Mouse (Mus musculus) spleen, adult 2 months (tissue): Measurements from ENCODE around the gene Vmn1r4.
A peak's percentile ranks its signal among the peaks of the same experiment; 100 is the strongest.

Experiments used
- CTCF ChIP-seq: fragments of 200-500 bp; IDR thresholded peaks from 2 replicates; pipeline ENCODE4 v1.5.1; 2011; ENCODE audit warnings: mild to moderate bottlenecking, inconsistent platforms; ENCODE audit not compliant: insufficient read depth, insufficient read length, insufficient replicate concordance; ENCODE audit errors: extremely low read depth
- POLR2A ChIP-seq: fragments of 200-500 bp; IDR thresholded peaks from 2 replicates; pipeline ENCODE4 v1.6.1; 2011; ENCODE audit warnings: low read depth, low read length, inconsistent platforms

- 0 out of 2 replicates have a peak, but pooled peaks have one; percentile 17 for TF ChIP-seq POLR2A
- TF ChIP-seq CTCF, result no peak
These were observed at the start of gene Vmn1r4, which contains the start of gene Nt5c3 for GRCm38 (mm10) chr6:56923726-56924707.
